In genomic region chr17:47742991-47743734, GRCm38 (mm10) we compare ENCODE assay signal across 12 mouse cellular contexts. TPM values are rescaled to one million over a fixed set of nuclear protein-coding genes. Genes with fewer than 3 reads are reported as not detected.
DNase-seq lines count a peak whose midpoint lies in the region; ATAC-seq and TF ChIP-seq lines count a peak whose summit lies in the region.
"Had no signal": no experiment of that assay in that cellular context is flagged by ENCODE, and none has a peak within 500 bp of the region (broad histone marks: within the 10 kb centered on the region; RNA-seq: fewer than 3 reads in every experiment).

No protein-coding gene starts in this region.

- DNase-seq in cerebellum, adult 2 months = no peak
- no peak for DNase-seq in cerebellum, adult 11 months
- no peak for DNase-seq in lung, adult 2 months
- DNase-seq in lung, postnatal 25 days (ENCODE audit: low spot score) = no peak
- DNase-seq in urinary bladder, postnatal 10 days (ENCODE audit: low spot score) = no peak
- DNase-seq: cerebellum, adult 18-20 months; spleen, adult 18-20 months had no signal

- H3K36me3 ChIP-seq in small intestine, adult 2 months (ENCODE audit: control insufficient read depth, insufficient read depth, low read length) = peaks cover 3% of the 10 kb centered on the region; the same call in 1 of the 2 replicates
- H3K36me3 ChIP-seq in intestine, embryonic 15.5 days = no peaks in the 10 kb centered on the region
- H3K36me3 ChIP-seq: midbrain, embryonic 13.5 days had no signal

- TF ChIP-seq CTCF in cerebellum, adult 2 months (IDR thresholded peaks at IDR 0.05; ENCODE audit: borderline replicate concordance, insufficient read depth, low read depth, low read length) = peak; percentile 33; the same call in 1 of the 2 replicates
- TF ChIP-seq CTCF in lung, adult 2 months (IDR thresholded peaks at IDR 0.05; ENCODE audit: insufficient read depth, low read length) = peak; percentile 51
- peak; percentile 34; the same call in 1 of the 2 replicates for TF ChIP-seq CTCF in small intestine, adult 2 months (IDR thresholded peaks at IDR 0.05; ENCODE audit: extremely low read depth, insufficient read length, insufficient replicate concordance, low read depth, low read length)

- no peaks in the 10 kb centered on the region for H3K9me3 ChIP-seq in intestine, embryonic 15.5 days

- TF ChIP-seq POLR2A in cerebellum, adult 2 months (IDR thresholded peaks at IDR 0.05; ENCODE audit: borderline replicate concordance, insufficient read depth, low read length) = no peak
- TF ChIP-seq POLR2A in lung, adult 2 months (IDR thresholded peaks at IDR 0.05; ENCODE audit: borderline replicate concordance, extremely low read depth, low read depth, low read length) = no peak
- TF ChIP-seq POLR2A in small intestine, adult 2 months (IDR thresholded peaks at IDR 0.05; ENCODE audit: low read depth, low read length) = no peak

- 53% methylated on average over 16 of the region's 16 CpGs for WGBS in cerebellum, adult 2 months
- 28% methylated on average over 16 of the region's 16 CpGs for WGBS in lung, adult 2 months
- WGBS in small intestine, adult 2 months = 51% methylated on average over 16 of the region's 16 CpGs
- WGBS in intestine, embryonic 15.5 days = 40% methylated on average over 16 of the region's 16 CpGs

- no peaks in the 10 kb centered on the region for H3K27me3 ChIP-seq in cerebellum, adult 2 months (ENCODE audit: control insufficient read depth, insufficient read depth, low read length)
- no peaks in the 10 kb centered on the region for H3K27me3 ChIP-seq in small intestine, adult 2 months (ENCODE audit: control insufficient read depth, insufficient read depth, low read length)
- no peaks in the 10 kb centered on the region for H3K27me3 ChIP-seq in intestine, embryonic 15.5 days (replicated peaks)

- H3K4me1 ChIP-seq in cerebellum, adult 2 months (ENCODE audit: control insufficient read depth, insufficient read depth, low read length) = peaks cover 12% of the 10 kb centered on the region
- H3K4me1 ChIP-seq in lung, adult 2 months (ENCODE audit: control insufficient read depth, insufficient read depth, low read length) = peaks cover 8% of the 10 kb centered on the region; the same call in 1 of the 2 replicates
- H3K4me1 ChIP-seq in small intestine, adult 2 months (ENCODE audit: control insufficient read depth, insufficient read depth, insufficient read length, low read length) = peaks cover 16% of the 10 kb centered on the region
- peaks cover 27% of the 10 kb centered on the region for H3K4me1 ChIP-seq in intestine, embryonic 15.5 days (replicated peaks)

- H3K4me2 ChIP-seq in intestine, embryonic 15.5 days (replicated peaks) = no peak overlapping the region
- H3K4me2 ChIP-seq: midbrain, embryonic 13.5 days had no signal

- H3K9ac ChIP-seq in intestine, embryonic 15.5 days = no peak overlapping the region
- H3K9ac ChIP-seq: midbrain, embryonic 13.5 days had no signal

- H3K27ac ChIP-seq in cerebellum, adult 2 months (ENCODE audit: insufficient read depth, low read length) = no peak overlapping the region
- H3K27ac ChIP-seq in small intestine, adult 2 months (ENCODE audit: insufficient read depth, low read depth, low read length) = no peak overlapping the region
- H3K27ac ChIP-seq in intestine, embryonic 15.5 days = no peak overlapping the region
- H3K27ac ChIP-seq: midbrain, embryonic 13.5 days had no signal

- ATAC-seq in granulocyte monocyte progenitor cell, adult 5-6 weeks (replicated peaks; ENCODE audit: poor library complexity, severe bottlenecking) = peak; percentile 47
- ATAC-seq in intestine, embryonic 15.5 days = no peak
- ATAC-seq: midbrain, embryonic 13.5 days had no signal

- H3K4me3 ChIP-seq in cerebellum, adult 2 months (replicated peaks; ENCODE audit: insufficient read depth, low read depth, low read length) = no peak overlapping the region
- no peak overlapping the region for H3K4me3 ChIP-seq in lung, adult 2 months (replicated peaks; ENCODE audit: extremely low read depth, low read depth, low read length)
- H3K4me3 ChIP-seq in small intestine, adult 2 months (ENCODE audit: low read depth, low read length) = no peak overlapping the region
- H3K4me3 ChIP-seq in intestine, embryonic 15.5 days (replicated peaks) = no peak overlapping the region
- H3K4me3 ChIP-seq: midbrain, embryonic 13.5 days had no signal

RNA-seq across cellular contexts. Expression of gene Tfeb, which starts 6.3 kb away (rescaled TPM):
- polyA plus RNA-seq in cerebellum, adult 2 months (2012; rRNA removed) = 26.4 and 27.5 TPM in 2 replicates
- 43.4 and 51.1 TPM in 2 replicates for polyA plus RNA-seq in lung, adult 2 months (2012; rRNA removed)
- 6.7 and 9.4 TPM in 2 replicates for total RNA-seq in granulocyte monocyte progenitor cell, adult 5-6 weeks (2014; fragmentation: Nextera tagmentation)
- 6.9 and 7.8 TPM in 2 replicates for total RNA-seq in granulocyte monocyte progenitor cell, adult 5-6 weeks (2017)
- 27.5 and 60.3 TPM in 2 replicates for polyA plus RNA-seq in small intestine, adult 2 months (2012; rRNA removed)
- 22.4 and 22.8 TPM in 2 replicates for polyA plus RNA-seq in intestine, embryonic 15.5 days (2015; fragmentation: Nextera tagmentation; extraction: Ambion mirVana)

RNA-seq across cellular contexts. Expression of gene Pgc, which starts 16.5 kb away (rescaled TPM):
- 0.13 and 0.31 TPM in 2 replicates for polyA plus RNA-seq in cerebellum, adult 2 months (2012; rRNA removed)
- 1.9 and 2.0 TPM in 2 replicates for polyA plus RNA-seq in lung, adult 2 months (2012; rRNA removed)
- total RNA-seq in granulocyte monocyte progenitor cell, adult 5-6 weeks (2014; fragmentation: Nextera tagmentation) = not detected in 2 replicates
- not detected in 2 replicates for total RNA-seq in granulocyte monocyte progenitor cell, adult 5-6 weeks (2017)
- polyA plus RNA-seq in small intestine, adult 2 months (2012; rRNA removed) = 12.3 and 443 TPM in 2 replicates
- 0.93 and 0.99 TPM in 2 replicates for polyA plus RNA-seq in intestine, embryonic 15.5 days (2015; fragmentation: Nextera tagmentation; extraction: Ambion mirVana)
- polyA plus RNA-seq: C2C12; midbrain, embryonic 13.5 days had no signal

RNA-seq across cellular contexts. Expression of gene Prickle4, which starts 48.6 kb away (rescaled TPM):
- 1.5 and 2.4 TPM in 2 replicates for polyA plus RNA-seq in cerebellum, adult 2 months (2012; rRNA removed)
- polyA plus RNA-seq in lung, adult 2 months (2012; rRNA removed) = 3.3 and 3.9 TPM in 2 replicates
- not detected in 2 replicates for total RNA-seq in granulocyte monocyte progenitor cell, adult 5-6 weeks (2014; fragmentation: Nextera tagmentation)
- total RNA-seq in granulocyte monocyte progenitor cell, adult 5-6 weeks (2017) = 0.62 TPM in 1 of 2 replicates, not detected in the other
- 0.89 and 1.4 TPM in 2 replicates for polyA plus RNA-seq in small intestine, adult 2 months (2012; rRNA removed)
- 0.40 and 0.52 TPM in 2 replicates for polyA plus RNA-seq in intestine, embryonic 15.5 days (2015; fragmentation: Nextera tagmentation; extraction: Ambion mirVana)

RNA-seq across cellular contexts. Expression of gene Gm21981, which starts 48.9 kb away (rescaled TPM):
- polyA plus RNA-seq in cerebellum, adult 2 months (2012; rRNA removed) = 6.6 and 7.0 TPM in 2 replicates
- 0.72 and 0.87 TPM in 2 replicates for polyA plus RNA-seq in lung, adult 2 months (2012; rRNA removed)
- total RNA-seq in granulocyte monocyte progenitor cell, adult 5-6 weeks (2014; fragmentation: Nextera tagmentation) = not detected in 2 replicates
- 1.0 TPM in 1 of 2 replicates, not detected in the other for total RNA-seq in granulocyte monocyte progenitor cell, adult 5-6 weeks (2017)
- polyA plus RNA-seq in small intestine, adult 2 months (2012; rRNA removed) = 0.20 and 0.39 TPM in 2 replicates
- polyA plus RNA-seq in intestine, embryonic 15.5 days (2015; fragmentation: Nextera tagmentation; extraction: Ambion mirVana) = 0.18 and 0.24 TPM in 2 replicates

RNA-seq across cellular contexts. Expression of gene Frs3, which starts 54.3 kb away (rescaled TPM):
- 46.5 and 51.3 TPM in 2 replicates for polyA plus RNA-seq in cerebellum, adult 2 months (2012; rRNA removed)
- polyA plus RNA-seq in lung, adult 2 months (2012; rRNA removed) = 15.2 and 17.2 TPM in 2 replicates
- 0.15 TPM in 1 of 2 replicates, not detected in the other for total RNA-seq in granulocyte monocyte progenitor cell, adult 5-6 weeks (2014; fragmentation: Nextera tagmentation)
- 0.22 TPM in 1 of 2 replicates, not detected in the other for total RNA-seq in granulocyte monocyte progenitor cell, adult 5-6 weeks (2017)
- polyA plus RNA-seq in small intestine, adult 2 months (2012; rRNA removed) = 7.1 and 13.1 TPM in 2 replicates
- 4.8 and 5.5 TPM in 2 replicates for polyA plus RNA-seq in intestine, embryonic 15.5 days (2015; fragmentation: Nextera tagmentation; extraction: Ambion mirVana)
